Mouse (Mus musculus): ENCODE measurements around the gene Nab2.
"Not testable (repeated sequence)": the region's sequence is repeated elsewhere in the genome, so short reads cannot be mapped to it uniquely, and the experiment has no call there.

The Nab2 gene

GRCm38 (mm10) chr10:127671276-127671675, 2.9 kb upstream of the Nab2 start:
- no peak for DNase-seq

DNA sequence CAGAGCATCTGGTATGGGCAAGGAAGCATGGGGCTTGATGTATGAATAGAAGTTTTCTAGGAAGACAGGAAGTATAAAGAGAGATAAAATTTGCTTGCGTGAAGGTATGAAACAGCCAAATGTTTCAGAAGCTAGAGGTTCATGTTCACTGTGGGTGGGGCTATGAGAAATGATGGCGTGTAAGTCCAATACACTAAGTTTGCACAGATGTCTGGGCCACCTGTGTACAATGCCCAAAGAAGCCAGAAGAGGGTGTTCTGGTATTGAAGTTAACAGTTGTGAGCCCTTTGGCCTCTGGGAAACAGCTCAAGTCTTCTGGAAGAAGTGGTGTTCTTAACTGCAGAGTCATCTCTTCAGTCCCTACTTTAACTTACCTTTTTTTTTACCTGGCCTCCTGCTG, 1.8 kb upstream of the Nab2 start:
- DNase-seq: no peak

- peak; percentile 49 for DNase-seq
These were observed 802 bp upstream of the Nab2 start for GRCm38 (mm10) chr10:127669170-127669569.

DNA sequence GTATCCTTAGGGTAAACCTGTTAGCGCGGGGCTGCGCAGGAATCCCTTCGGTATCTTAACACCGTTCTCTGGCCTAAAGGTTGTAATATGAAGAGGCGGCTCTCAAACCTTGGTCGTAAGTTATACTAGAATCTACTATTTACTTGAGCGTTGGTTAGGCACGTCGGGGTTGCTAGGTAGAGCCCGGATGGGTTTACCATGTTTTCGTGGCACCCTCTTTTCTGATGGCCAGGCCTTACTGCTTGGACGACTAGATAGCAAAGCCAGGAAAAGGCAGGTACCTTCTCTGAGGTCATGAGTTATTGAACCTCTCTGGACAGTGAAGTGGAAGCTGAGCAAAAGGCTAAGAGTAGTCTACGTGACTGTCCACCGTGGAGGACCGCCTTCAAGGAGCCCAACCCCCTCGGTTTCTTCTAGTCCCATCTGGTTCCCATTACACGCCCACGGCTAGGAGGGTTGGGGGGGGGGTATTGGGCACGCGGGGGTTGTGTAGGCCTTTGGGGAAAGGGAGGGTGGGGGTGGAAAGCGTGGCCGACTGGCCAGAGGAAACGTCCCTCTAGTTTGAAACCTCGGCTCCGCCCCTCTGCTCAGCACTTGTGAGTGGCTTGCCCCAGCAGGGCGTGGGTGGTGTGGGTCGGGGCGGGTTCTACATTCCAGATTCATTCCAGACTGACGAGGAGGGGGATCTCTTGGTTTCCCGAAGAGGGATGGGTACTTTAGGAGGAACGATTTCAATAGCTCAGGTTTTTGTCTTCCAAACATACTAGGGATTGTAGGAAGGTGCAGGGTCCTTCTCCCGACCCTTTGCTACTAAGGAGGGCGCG, 887 bp downstream of the Nab2 start:
- DNase-seq: peak; percentile 94

DNA sequence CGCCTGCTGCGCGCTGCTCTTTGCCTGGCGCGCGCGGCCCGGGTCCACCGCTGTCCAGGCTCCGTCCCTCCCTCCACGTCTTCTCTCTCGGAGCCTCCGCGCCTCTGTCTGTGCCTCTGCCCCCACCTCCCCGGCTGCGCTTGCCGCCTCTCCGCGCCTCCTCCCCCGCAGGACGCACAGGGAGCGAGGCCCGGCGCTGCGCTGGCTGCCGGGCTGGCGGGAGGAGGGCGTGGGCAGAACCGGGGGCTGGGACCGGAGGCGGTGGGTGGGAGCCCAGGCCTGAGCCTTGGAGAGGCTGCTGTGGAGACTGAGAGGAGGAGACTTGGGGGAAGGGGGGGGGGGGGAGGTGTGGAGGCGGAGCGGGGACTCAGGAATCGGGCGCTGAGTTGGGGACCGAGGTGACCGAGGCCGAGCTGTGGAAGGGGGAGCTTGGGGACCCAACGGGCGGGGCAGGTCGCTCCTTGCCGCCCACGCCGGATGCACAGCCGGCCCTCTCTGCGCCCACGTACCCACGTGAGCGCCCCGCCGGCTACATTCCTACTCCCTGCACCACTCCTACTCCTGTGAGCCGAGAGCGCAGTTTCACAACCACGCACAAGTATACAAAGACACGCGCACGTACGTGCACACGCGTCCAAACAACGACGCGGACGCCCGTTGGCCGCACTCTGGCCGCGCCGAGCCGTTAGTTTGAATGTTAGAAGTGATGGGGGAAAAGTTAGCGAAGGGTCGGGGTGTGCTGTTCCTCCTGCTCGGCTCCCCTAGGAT, 1.7 kb downstream of the Nab2 start, which contains the start of gene Nemp1:
Gene Nemp1 (plus strand): TSS at position 401 of the 768 bp plus-strand sequence.
- DNase-seq: peak; percentile 80

- peak; percentile 66 for DNase-seq
These were observed 2.8 kb downstream of the Nab2 start for GRCm38 (mm10) chr10:127665366-127666181.

DNA sequence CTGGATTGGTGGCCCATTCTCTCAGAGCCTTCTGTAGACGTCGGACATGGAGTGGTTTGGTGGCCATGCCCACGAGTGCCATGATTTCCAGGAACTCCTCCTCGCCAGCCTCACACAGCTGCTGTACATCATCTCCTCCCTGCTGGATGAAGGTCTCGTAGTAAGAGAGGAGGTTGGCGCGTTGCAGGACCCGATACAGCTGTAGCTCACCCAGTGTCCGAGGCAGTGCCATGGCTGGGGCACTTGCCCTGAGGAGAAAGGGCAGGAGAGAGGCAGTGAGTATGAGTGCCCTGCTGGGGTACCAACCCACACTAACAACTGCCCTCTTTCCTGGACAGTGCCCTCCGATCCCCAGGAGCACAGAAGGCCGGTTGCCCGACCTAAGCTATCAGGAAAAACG, 3.5 kb downstream of the Nab2 start:
- DNase-seq: no peak

GRCm38 (mm10) chr10:127664166-127664565, 4.2 kb downstream of the Nab2 start:
- no peak for DNase-seq

DNA sequence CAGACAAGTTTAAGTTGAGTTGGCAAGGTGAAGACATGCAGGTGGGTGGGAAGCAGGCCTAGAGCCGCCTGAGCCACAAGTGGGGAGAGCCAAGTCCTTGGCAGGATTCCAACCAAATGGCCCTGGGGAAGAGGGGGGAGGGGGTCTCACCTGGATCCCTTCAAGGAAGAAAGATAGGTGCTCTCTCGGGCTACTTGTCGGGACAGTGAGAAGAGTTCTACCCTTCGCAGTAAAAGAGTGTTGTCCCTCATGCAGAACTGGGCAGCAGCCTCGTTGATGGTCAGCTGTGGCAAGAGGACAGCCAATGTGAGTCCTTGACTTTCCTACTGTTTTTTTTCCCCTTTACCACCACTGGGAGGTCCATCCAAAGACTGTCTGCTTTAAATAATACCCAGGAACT, 4.8 kb downstream of the Nab2 start:
- no peak for DNase-seq

- DNase-seq: peak; percentile 61
These were observed 5.6 kb downstream of the Nab2 start for GRCm38 (mm10) chr10:127662666-127663253.

DNA sequence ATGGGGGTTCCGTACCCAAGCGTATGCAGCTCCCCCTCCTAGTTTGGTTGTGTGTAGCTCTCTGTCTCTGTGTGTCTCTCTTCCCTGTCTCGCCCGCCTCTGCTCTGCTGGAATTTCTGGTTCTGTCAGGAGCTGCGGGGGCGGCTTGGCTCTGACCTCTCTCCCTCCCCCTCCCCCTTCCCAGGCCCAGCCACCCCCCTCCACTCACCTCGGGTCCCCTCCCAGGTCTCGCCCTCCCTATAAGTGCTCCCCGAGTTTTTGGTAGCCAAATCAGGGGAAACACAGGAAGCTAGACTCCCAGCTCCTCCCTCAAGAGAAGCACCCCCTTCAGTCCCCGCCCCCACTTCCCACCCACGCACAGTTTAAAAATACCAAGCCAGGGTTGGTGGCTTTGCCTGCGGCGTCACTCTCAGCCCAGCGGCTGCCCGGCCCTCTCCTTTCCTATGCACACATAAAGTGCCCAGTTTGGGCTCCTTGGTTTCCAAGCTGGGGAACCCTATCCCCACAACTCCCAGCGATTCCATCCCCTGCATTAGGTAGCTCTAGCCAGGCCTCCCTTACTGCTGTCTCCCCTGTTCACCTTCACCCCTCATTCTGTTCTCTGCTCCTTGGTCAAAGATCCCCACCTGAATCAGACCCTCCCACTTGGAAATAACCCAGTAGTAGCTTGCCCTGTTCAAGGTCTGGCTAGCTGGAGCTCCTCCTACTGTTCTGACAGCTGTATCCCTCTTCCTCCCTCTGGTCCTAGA, 6.3 kb downstream of the Nab2 start:
- peak; percentile 72 for DNase-seq

GRCm38 (mm10) chr10:127661291-127661914, 7.0 kb downstream of the Nab2 start:
- no peak for DNase-seq

DNA sequence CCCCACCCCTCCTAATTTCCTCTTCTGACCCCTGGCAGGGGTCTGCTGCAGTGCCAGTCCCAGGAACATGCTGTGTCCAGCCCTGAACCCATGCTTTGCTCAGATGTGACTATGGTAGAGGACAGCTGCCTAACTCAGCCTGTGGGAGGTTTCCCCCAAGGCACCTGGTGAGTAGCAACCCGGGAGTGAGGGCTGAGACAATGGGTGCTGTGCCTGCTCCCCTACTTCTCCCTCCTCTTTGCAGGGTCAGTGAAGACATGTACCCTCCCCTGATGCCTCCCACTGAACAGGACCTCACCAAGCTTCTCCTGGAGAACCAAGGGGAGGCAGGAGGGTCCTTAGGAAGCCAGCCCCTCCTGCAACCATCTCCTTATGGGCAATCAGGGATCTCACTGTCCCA, 8.8 kb downstream of the Nab2 start:
- DNase-seq: no peak

DNA sequence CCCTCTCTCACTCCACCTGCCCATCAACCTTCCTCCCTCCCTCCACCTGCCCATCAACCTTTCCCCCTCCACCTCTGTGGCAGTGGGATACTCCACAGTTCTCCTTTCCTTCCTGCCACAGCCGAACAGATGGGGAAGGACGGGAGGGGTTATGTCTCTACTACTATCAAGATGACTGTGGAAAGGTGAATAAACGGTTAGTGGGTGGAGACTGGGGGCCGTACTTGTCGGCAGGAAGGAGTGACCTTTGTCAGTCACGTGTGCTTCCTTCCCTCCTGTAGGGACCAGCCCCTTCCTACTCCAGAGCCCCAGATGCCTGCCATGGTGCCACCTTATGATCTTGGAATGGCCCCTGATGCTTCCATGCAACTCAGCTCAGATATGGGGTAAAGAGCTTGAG, 10.3 kb downstream of the Nab2 start:
- DNase-seq: no peak

- not testable (repeated sequence) for DNase-seq
These were observed 10.8 kb downstream of the Nab2 start for GRCm38 (mm10) chr10:127657617-127658016.

GRCm38 (mm10) chr10:127654970-127655579, 13.3 kb downstream of the Nab2 start:
- DNase-seq: no peak

DNA sequence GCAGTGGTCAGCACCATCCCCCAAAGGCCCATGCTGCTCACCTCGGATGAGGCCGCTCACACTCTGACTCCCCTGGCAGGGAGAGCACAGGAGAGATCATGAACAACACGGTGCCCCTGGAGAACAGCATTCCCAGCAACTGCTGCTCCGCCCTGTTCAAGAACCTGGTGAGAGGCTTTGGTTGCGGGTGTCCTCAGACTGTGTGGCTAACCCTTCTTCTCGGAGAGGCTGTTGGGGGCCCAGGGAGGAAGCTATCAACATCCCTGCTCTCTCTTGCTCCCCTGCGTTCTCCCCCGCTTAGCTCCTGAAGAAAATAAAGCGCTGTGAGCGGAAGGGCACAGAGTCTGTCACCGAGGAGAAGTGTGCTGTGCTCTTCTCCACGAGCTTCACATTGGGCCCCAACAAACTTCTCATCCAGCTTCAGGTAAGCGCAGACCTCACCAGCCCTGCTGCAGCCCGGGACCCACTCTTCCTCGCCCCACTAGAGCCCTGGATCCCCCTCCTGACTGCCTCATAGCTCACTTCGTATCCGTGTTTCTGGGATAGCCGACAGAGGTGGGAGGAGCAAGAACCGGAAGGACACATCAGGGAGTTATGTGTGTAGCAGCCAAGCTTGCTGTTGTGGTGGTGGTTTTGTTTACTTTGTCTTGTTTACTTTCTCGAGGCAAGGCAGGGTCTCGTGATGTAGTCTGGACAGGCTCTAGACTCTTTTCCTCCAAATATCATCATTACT, 15.3 kb downstream of the Nab2 start:
- DNase-seq: no peak

- DNase-seq: no peak
These were observed 22.6 kb downstream of the Nab2 start for GRCm38 (mm10) chr10:127645791-127646190.

- peak; percentile 84 for DNase-seq
These were observed 24.7 kb downstream of the Nab2 start for GRCm38 (mm10) chr10:127643553-127644238.

Data from embryo, embryonic 11 days (tissue).